Mouse (Mus musculus): ENCODE data around the gene Dcaf17. TPM values are rescaled to one million over a fixed set of nuclear protein-coding genes. Genes with fewer than 3 reads are reported as not detected.

Gene Dcaf17
- polyA plus RNA-seq, 1 experiment from 2014 or later, result 18.2 TPM

- H3K9me3 ChIP-seq (replicated peaks; ENCODE audit: control insufficient read depth, low read length), result no peaks in the 10 kb centered on the region
- no peaks in the 10 kb centered on the region for H3K27me3 ChIP-seq (ENCODE audit: control insufficient read depth, insufficient read depth, low read depth, low read length)
- H3K4me3 ChIP-seq (ENCODE audit: low read depth, low read length), result no peak overlapping the region
- H3K27ac ChIP-seq (ENCODE audit: low read length), result no peak overlapping the region
- H3K4me2 ChIP-seq (ENCODE audit: low read depth, low read length), result no peak overlapping the region
- no peaks in the 10 kb centered on the region for H3K4me1 ChIP-seq (ENCODE audit: control insufficient read depth, low read depth, low read length)
- H3K36me3 ChIP-seq (ENCODE audit: control insufficient read depth, insufficient read depth), result no peaks in the 10 kb centered on the region
- no peak for ATAC-seq (ENCODE audit: low read depth)
- WGBS (ENCODE audit: insufficient replicate concordance), result 42% methylated on average over 11 of the region's 11 CpGs
- no peak overlapping the region for H3K9ac ChIP-seq (ENCODE audit: low read depth, low read length)
Measured at GRCm38 (mm10) chr2:71039522-71040121, 15.5 kb upstream of the Dcaf17 start.

DNA sequence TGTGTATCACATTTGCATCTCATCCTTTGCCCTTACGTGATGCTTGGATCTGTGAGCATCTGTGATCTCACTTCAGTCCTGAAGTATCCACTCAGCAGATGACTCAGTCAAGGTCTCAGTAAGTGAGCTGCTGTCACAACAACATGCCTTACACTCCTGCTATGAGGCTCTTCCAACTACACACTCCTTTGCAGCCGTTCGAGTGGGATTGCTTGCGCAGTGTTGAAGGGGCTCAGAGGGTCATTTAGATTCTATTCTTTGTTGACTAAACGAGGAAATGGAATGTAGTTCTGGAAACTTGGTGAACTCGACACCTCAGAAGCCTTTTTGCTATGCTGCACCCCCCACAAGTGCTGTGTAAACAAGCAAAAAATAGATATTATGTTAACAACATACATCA is 9.0 kb upstream of the Dcaf17 start:
- no peak overlapping the region for H3K4me2 ChIP-seq (ENCODE audit: low read depth, low read length)
- WGBS (ENCODE audit: insufficient replicate concordance), result 71% methylated on average over 6 of the region's 6 CpGs
- peaks cover 5% of the 10 kb centered on the region; the same call in 1 of the 2 replicates for H3K4me1 ChIP-seq (ENCODE audit: control insufficient read depth, low read depth, low read length)

DNA sequence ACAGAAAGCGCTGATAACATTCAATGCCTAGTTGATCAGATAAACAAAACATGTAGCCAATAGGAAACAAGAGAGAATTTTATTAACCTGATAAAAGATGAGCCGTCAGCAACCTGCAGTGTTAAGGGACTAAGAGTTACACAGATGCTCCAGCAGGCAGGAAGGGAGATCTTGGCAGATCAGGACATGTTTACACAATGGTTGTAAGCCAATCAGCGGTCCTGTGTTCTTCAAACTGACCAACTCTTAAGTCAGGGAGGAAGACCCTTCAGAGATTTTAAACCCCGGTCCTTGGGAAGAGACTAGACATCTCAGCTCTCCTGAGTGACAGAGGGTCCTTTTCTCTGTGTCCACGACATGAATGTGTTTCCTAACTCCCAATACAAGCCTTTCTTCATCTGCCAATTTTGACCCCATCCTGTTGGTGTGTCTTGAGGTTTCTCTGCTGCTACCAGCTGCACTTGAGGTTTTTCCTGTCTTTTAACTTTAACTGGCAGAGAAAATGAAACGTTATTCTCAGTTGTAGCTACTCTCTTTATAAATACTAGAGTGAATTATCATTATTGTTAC is 8.3 kb upstream of the Dcaf17 start:
- 41% methylated on average over 6 of the region's 6 CpGs for WGBS (ENCODE audit: insufficient replicate concordance)
- peaks cover 5% of the 10 kb centered on the region; the same call in 1 of the 2 replicates for H3K4me1 ChIP-seq (ENCODE audit: control insufficient read depth, low read depth, low read length)
- no peak overlapping the region for H3K4me3 ChIP-seq (ENCODE audit: low read depth, low read length)
- no peak overlapping the region for H3K9ac ChIP-seq (ENCODE audit: low read depth, low read length)
- H3K27me3 ChIP-seq (ENCODE audit: control insufficient read depth, insufficient read depth, low read depth, low read length), result no peaks in the 10 kb centered on the region
- no peak overlapping the region for H3K27ac ChIP-seq (ENCODE audit: low read length)
- no peaks in the 10 kb centered on the region for H3K36me3 ChIP-seq (ENCODE audit: control insufficient read depth, insufficient read depth)
- no peak for ATAC-seq (ENCODE audit: low read depth)
- no peak overlapping the region for H3K4me2 ChIP-seq (ENCODE audit: low read depth, low read length)
- H3K9me3 ChIP-seq (replicated peaks; ENCODE audit: control insufficient read depth, low read length), result no peaks in the 10 kb centered on the region

More for the DNA sequence above, 9.0 kb upstream of the Dcaf17 start:
- no peak overlapping the region for H3K9ac ChIP-seq (ENCODE audit: low read depth, low read length)
- H3K9me3 ChIP-seq (replicated peaks; ENCODE audit: control insufficient read depth, low read length), result no peaks in the 10 kb centered on the region
- H3K27me3 ChIP-seq (ENCODE audit: control insufficient read depth, insufficient read depth, low read depth, low read length), result no peaks in the 10 kb centered on the region
- no peak overlapping the region for H3K4me3 ChIP-seq (ENCODE audit: low read depth, low read length)
- no peak overlapping the region for H3K27ac ChIP-seq (ENCODE audit: low read length)
- ATAC-seq (ENCODE audit: low read depth), result no peak
- no peaks in the 10 kb centered on the region for H3K36me3 ChIP-seq (ENCODE audit: control insufficient read depth, insufficient read depth)

GRCm38 (mm10) chr2:71048896-71049295 is 6.2 kb upstream of the Dcaf17 start:
- H3K36me3 ChIP-seq (ENCODE audit: control insufficient read depth, insufficient read depth), result no peaks in the 10 kb centered on the region
- no peaks in the 10 kb centered on the region for H3K9me3 ChIP-seq (replicated peaks; ENCODE audit: control insufficient read depth, low read length)
- H3K27ac ChIP-seq (ENCODE audit: low read length), result no peak overlapping the region
- no peak for ATAC-seq (ENCODE audit: low read depth)
- no peak overlapping the region for H3K4me2 ChIP-seq (ENCODE audit: low read depth, low read length)
- H3K4me3 ChIP-seq (ENCODE audit: low read depth, low read length), result no peak overlapping the region
- H3K4me1 ChIP-seq (ENCODE audit: control insufficient read depth, low read depth, low read length), result peaks cover 9% of the 10 kb centered on the region
- H3K27me3 ChIP-seq (ENCODE audit: control insufficient read depth, insufficient read depth, low read depth, low read length), result no peaks in the 10 kb centered on the region
- H3K9ac ChIP-seq (ENCODE audit: low read depth, low read length), result no peak overlapping the region
- 61% methylated on average over 12 of the region's 12 CpGs for WGBS (ENCODE audit: insufficient replicate concordance)

GRCm38 (mm10) chr2:71050511-71050910 is 4.6 kb upstream of the Dcaf17 start:
- H3K36me3 ChIP-seq (ENCODE audit: control insufficient read depth, insufficient read depth), result no peaks in the 10 kb centered on the region
- peaks cover 19% of the 10 kb centered on the region for H3K4me1 ChIP-seq (ENCODE audit: control insufficient read depth, low read depth, low read length)
- no peak for ATAC-seq (ENCODE audit: low read depth)
- 81% methylated on average over 7 of the region's 7 CpGs for WGBS (ENCODE audit: insufficient replicate concordance)
- H3K4me2 ChIP-seq (ENCODE audit: low read depth, low read length), result no peak overlapping the region
- H3K9me3 ChIP-seq (replicated peaks; ENCODE audit: control insufficient read depth, low read length), result no peaks in the 10 kb centered on the region
- H3K27ac ChIP-seq (ENCODE audit: low read length), result no peak overlapping the region
- no peak overlapping the region for H3K9ac ChIP-seq (ENCODE audit: low read depth, low read length)
- no peaks in the 10 kb centered on the region for H3K27me3 ChIP-seq (ENCODE audit: control insufficient read depth, insufficient read depth, low read depth, low read length)
- H3K4me3 ChIP-seq (ENCODE audit: low read depth, low read length), result no peak overlapping the region

GRCm38 (mm10) chr2:71054716-71055115 is 412 bp upstream of the Dcaf17 start:
- Histone ChIP-seq H3K9me3 (replicated peaks; ENCODE audit: control insufficient read depth, low read length) (no peaks in the 10 kb centered on the region), H3K27me3 (ENCODE audit: control insufficient read depth, insufficient read depth, low read depth, low read length) (no peaks in the 10 kb centered on the region), H3K36me3 (ENCODE audit: control insufficient read depth, insufficient read depth) (no peaks in the 10 kb centered on the region; the same call in 1 of the 2 replicates), H3K4me1 (ENCODE audit: control insufficient read depth, low read depth, low read length) (peaks cover 16% of the 10 kb centered on the region), H3K4me3 (ENCODE audit: low read depth, low read length) (peak overlapping the region; percentile 95), H3K9ac (ENCODE audit: low read depth, low read length) (peak overlapping the region; percentile 78), H3K27ac (ENCODE audit: low read length) (0 out of 2 replicates have a peak overlapping the region, but pooled peaks have one; percentile 28), H3K4me2 (ENCODE audit: low read depth, low read length) (peak overlapping the region; percentile 87)
- WGBS (ENCODE audit: insufficient replicate concordance), result 26% methylated on average over 9 of the region's 9 CpGs
- ATAC-seq (ENCODE audit: low read depth), result no peak

- 9% methylated on average over 21 of the region's 21 CpGs for WGBS (ENCODE audit: insufficient replicate concordance)
- Histone ChIP-seq H3K4me1 (ENCODE audit: control insufficient read depth, low read depth, low read length) (peaks cover 16% of the 10 kb centered on the region), H3K4me2 (ENCODE audit: low read depth, low read length) (peak overlapping the region; percentile 87), H3K4me3 (ENCODE audit: low read depth, low read length) (peak overlapping the region; percentile 95), H3K27ac (ENCODE audit: low read length) (peak overlapping the region; percentile 90), H3K9ac (ENCODE audit: low read depth, low read length) (peak overlapping the region; percentile 92), H3K27me3 (ENCODE audit: control insufficient read depth, insufficient read depth, low read depth, low read length) (no peaks in the 10 kb centered on the region), H3K9me3 (replicated peaks; ENCODE audit: control insufficient read depth, low read length) (no peaks in the 10 kb centered on the region), H3K36me3 (ENCODE audit: control insufficient read depth, insufficient read depth) (no peaks in the 10 kb centered on the region; the same call in 1 of the 2 replicates)
- ATAC-seq (ENCODE audit: low read depth), result no peak
Measured at GRCm38 (mm10) chr2:71056115-71056835, 1.1 kb downstream of the Dcaf17 start.

GRCm38 (mm10) chr2:71071601-71072000 is 16.5 kb downstream of the Dcaf17 start:
- WGBS (ENCODE audit: insufficient replicate concordance), result 87% methylated on average over 4 of the region's 4 CpGs

GRCm38 (mm10) chr2:71073330-71073729 is 18.2 kb downstream of the Dcaf17 start:
- WGBS (ENCODE audit: insufficient replicate concordance), result 37% methylated on average over 3 of the region's 3 CpGs
- Histone ChIP-seq H3K27me3 (ENCODE audit: control insufficient read depth, insufficient read depth, low read depth, low read length) (no peaks in the 10 kb centered on the region), H3K27ac (ENCODE audit: low read length) (peak overlapping the region; percentile 44; the same call in 1 of the 2 replicates), H3K9me3 (replicated peaks; ENCODE audit: control insufficient read depth, low read length) (no peaks in the 10 kb centered on the region), H3K4me2 (ENCODE audit: low read depth, low read length) (no peak overlapping the region), H3K9ac (ENCODE audit: low read depth, low read length) (no peak overlapping the region), H3K36me3 (ENCODE audit: control insufficient read depth, insufficient read depth) (peaks cover 2% of the 10 kb centered on the region; the same call in 1 of the 2 replicates), H3K4me3 (ENCODE audit: low read depth, low read length) (no peak overlapping the region), H3K4me1 (ENCODE audit: control insufficient read depth, low read depth, low read length) (peaks cover 12% of the 10 kb centered on the region)
- ATAC-seq (ENCODE audit: low read depth), result peak; percentile 47; the same call in 1 of the 2 replicates

More at GRCm38 (mm10) chr2:71071601-71072000, 16.5 kb downstream of the Dcaf17 start:
- no peak for ATAC-seq (ENCODE audit: low read depth)
- no peak overlapping the region for H3K9ac ChIP-seq (ENCODE audit: low read depth, low read length)
- H3K36me3 ChIP-seq (ENCODE audit: control insufficient read depth, insufficient read depth), result no peaks in the 10 kb centered on the region
- H3K4me3 ChIP-seq (ENCODE audit: low read depth, low read length), result no peak overlapping the region
- peaks cover 12% of the 10 kb centered on the region for H3K4me1 ChIP-seq (ENCODE audit: control insufficient read depth, low read depth, low read length)
- H3K9me3 ChIP-seq (replicated peaks; ENCODE audit: control insufficient read depth, low read length), result no peaks in the 10 kb centered on the region
- H3K27ac ChIP-seq (ENCODE audit: low read length), result no peak overlapping the region
- no peak overlapping the region for H3K4me2 ChIP-seq (ENCODE audit: low read depth, low read length)
- no peaks in the 10 kb centered on the region for H3K27me3 ChIP-seq (ENCODE audit: control insufficient read depth, insufficient read depth, low read depth, low read length)
